Mouse (Mus musculus): ENCODE measurements at regions not wholly inside any gene's neighbourhood (a gene's known extent, or its start where the extent isn't known, plus 50 kb on each side); places are given as distances from the start of the nearest gene placed in this dataset.

GRCm38 (mm10) chr3:149226723-149227122 lies 236.4 kb upstream of the Adgrl2 start:
- TF ChIP-seq CTCF (IDR thresholded peaks at IDR 0.05; ENCODE audit: low read depth, low read length) (no peak), GATA1 (IDR thresholded peaks at IDR 0.05; ENCODE audit: borderline replicate concordance, low read length) (no peak)
